Mouse (Mus musculus): Measurements from ENCODE around the gene Mettl7a1. TPM values are rescaled to one million over a fixed set of nuclear protein-coding genes. Genes with fewer than 3 reads are reported as not detected.
A peak's percentile ranks its signal among the peaks of the same experiment; 100 is the strongest.
"Not testable (repeated sequence)": the region's sequence is repeated elsewhere in the genome, so short reads cannot be mapped to it uniquely, and the experiment has no call there.

The Mettl7a1 gene
- polyA plus RNA-seq, 1 experiment from 2014 or later, result 13.2 TPM

DNA sequence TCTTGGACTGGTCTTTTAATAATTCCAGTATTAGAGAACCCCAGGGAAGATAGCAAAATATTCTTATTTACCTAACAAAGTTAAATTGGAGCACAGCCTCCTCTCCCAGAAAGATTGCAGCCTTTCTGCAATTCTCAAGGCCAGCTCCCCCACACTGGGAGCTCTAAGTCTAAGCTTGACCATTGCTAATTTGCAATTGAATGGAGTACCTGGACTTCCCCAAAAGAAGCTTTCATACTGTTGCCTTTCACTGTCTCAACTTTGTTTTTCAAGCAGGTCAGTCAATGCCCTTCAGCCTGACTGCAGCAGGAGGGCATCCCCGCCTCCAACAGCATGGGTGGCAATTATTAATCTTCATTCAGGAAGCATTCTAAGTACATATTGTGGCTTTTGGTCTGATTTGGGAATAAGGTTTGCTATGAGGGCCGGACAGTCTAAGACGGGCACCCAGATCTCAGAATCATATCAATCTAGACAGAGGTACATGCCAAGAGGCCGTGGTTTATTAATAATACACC is 30.1 kb upstream of the Mettl7a1 start:
- not testable (repeated sequence) for H3K36me3 ChIP-seq; H3K4me1 ChIP-seq; H3K9ac ChIP-seq; H3K9me3 ChIP-seq (replicated peaks); ATAC-seq (replicated peaks; ENCODE audit: low FRiP score); H3K4me3 ChIP-seq (replicated peaks); H3K27ac ChIP-seq; H3K4me2 ChIP-seq; H3K27me3 ChIP-seq
- WGBS, result 89% methylated on average over 4 of the region's 4 CpGs

DNA sequence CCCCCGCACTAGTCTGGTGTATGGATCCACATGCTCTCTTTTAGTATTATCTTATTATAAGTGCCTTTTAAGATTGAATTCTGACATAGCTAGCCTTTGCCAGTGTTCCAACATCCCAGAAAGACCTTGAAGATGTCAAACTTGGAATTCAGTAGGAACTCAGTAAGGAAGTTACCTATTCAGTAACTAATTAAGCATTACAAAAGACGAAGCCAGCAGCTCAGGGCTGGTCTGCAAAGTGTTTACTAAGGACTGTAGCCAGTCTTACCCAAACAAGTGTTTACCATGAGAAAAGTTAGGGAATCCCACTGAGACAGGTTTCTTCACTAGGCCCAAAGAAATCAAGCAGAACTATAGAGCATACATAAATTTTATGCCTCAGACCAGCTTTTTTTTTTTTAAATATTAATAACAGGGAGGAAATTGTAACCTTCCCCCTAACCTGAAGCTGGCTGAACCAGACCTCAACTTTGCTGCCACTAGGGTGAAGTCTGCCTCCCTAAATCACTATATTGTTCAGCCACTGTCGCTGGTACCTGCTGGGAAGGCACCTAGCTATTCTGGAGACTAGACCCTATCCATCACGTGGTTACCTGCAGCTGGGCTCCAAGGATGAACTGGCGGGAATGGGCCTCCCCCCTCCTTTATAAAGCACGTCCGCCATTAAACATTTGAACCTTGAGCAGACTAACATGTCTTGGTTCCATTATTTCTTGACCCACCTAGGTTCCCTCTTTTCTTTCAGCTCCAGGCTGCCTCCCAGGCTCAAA is 29.0 kb upstream of the Mettl7a1 start:
- Histone ChIP-seq H3K9me3 (replicated peaks) (peaks cover 8% of the 10 kb centered on the region; the same call in 1 of the 2 replicates), H3K27ac (no peak overlapping the region), H3K4me3 (replicated peaks) (no peak overlapping the region), H3K4me2 (no peak overlapping the region), H3K36me3 (no peaks in the 10 kb centered on the region), H3K9ac (no peak overlapping the region), H3K4me1 (no peaks in the 10 kb centered on the region), H3K27me3 (no peaks in the 10 kb centered on the region)
- 91% methylated on average over 7 of the region's 7 CpGs for WGBS
- no peak for ATAC-seq (replicated peaks; ENCODE audit: low FRiP score)

GRCm38 (mm10) chr15:100276403-100276802 is 27.5 kb upstream of the Mettl7a1 start:
- no peak overlapping the region for H3K4me3 ChIP-seq (replicated peaks)

DNA sequence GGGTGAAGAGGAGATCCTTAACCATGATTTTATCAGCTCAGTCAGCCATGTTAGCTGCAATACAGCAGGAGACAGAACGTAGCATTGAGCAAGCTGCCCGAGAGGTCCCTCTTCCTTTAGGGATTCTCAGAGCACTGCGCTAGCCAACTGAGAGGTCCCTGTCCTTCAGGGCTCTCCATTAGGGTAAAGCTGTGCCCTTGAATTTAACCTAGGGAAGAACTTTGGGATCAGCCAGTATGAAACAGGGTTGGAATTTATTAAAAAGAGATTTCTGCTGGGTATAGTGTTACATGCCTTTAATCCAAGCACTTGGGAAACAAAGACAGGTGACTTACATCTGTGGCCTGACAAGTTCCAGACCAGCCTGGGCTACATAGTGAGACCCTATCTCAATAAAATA is 26.4 kb upstream of the Mettl7a1 start:
- Histone ChIP-seq H3K27ac (no peak overlapping the region), H3K36me3 (no peaks in the 10 kb centered on the region), H3K4me3 (replicated peaks) (no peak overlapping the region), H3K4me1 (no peaks in the 10 kb centered on the region), H3K27me3 (no peaks in the 10 kb centered on the region), H3K9ac (no peak overlapping the region), H3K4me2 (no peak overlapping the region), H3K9me3 (replicated peaks) (0 out of 2 replicates have a peak, but pooled peaks cover 3% of the 10 kb centered on the region)
- ATAC-seq (replicated peaks; ENCODE audit: low FRiP score), result no peak
- WGBS, result 87% methylated on average over 3 of the region's 3 CpGs

More at GRCm38 (mm10) chr15:100276403-100276802, 27.5 kb upstream of the Mettl7a1 start:
- H3K4me2 ChIP-seq, result no peak overlapping the region
- no peak for ATAC-seq (replicated peaks; ENCODE audit: low FRiP score)
- peaks cover 6% of the 10 kb centered on the region; the same call in 1 of the 2 replicates for H3K9me3 ChIP-seq (replicated peaks)
- H3K4me1 ChIP-seq, result no peaks in the 10 kb centered on the region
- H3K27me3 ChIP-seq, result no peaks in the 10 kb centered on the region
- H3K36me3 ChIP-seq, result no peaks in the 10 kb centered on the region
- WGBS, result 97% methylated on average over 4 of the region's 4 CpGs
- no peak overlapping the region for H3K27ac ChIP-seq
- H3K9ac ChIP-seq, result no peak overlapping the region

DNA sequence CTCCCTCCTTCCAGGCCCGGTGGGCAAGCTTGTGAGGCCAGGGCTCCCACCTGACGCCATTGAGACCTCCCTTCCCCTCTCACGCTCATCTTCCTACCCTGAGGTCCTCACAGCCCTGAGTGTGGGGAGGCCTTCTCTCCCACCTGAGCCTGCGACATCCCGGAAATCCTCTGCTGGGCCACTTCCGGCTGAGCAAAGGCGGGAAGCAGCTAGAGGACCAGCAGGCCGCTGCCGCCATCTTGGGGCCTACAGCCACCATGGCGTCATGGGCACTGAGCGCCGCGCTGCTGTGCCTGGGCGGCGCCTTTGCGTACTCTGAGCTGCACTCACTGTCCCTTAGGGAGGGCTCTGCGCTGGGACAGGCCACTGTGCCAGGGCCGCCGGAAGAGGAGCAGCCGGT is 23.3 kb upstream of the Mettl7a1 start, which contains the start of gene Tmprss12:
Gene Tmprss12, plus strand, starts transcription at position 212 of the 400 bp plus-strand sequence.
- Histone ChIP-seq H3K36me3 (no peaks in the 10 kb centered on the region), H3K4me3 (replicated peaks) (no peak within 1 kb of the TSS), H3K27ac (no peak within 1 kb of the TSS), H3K9ac (no peak within 1 kb of the TSS), H3K27me3 (no peaks in the 10 kb centered on the region), H3K9me3 (replicated peaks) (no peaks in the 10 kb centered on the region), H3K4me1 (no peaks in the 10 kb centered on the region), H3K4me2 (no peak within 1 kb of the TSS)
- 97% methylated on average over 20 of the region's 20 CpGs for WGBS
- ATAC-seq (replicated peaks; ENCODE audit: low FRiP score), result no peak

GRCm38 (mm10) chr15:100288980-100289379 is 15.0 kb upstream of the Mettl7a1 start:
- H3K9ac ChIP-seq, result no peak overlapping the region
- no peaks in the 10 kb centered on the region for H3K27me3 ChIP-seq
- H3K4me3 ChIP-seq (replicated peaks), result no peak overlapping the region
- H3K27ac ChIP-seq, result no peak overlapping the region
- no peaks in the 10 kb centered on the region for H3K9me3 ChIP-seq (replicated peaks)
- peaks cover 3% of the 10 kb centered on the region; the same call in 1 of the 2 replicates for H3K4me1 ChIP-seq
- H3K4me2 ChIP-seq, result no peak overlapping the region
- 83% methylated on average over 6 of the region's 6 CpGs for WGBS
- no peak for ATAC-seq (replicated peaks; ENCODE audit: low FRiP score)
- no peaks in the 10 kb centered on the region for H3K36me3 ChIP-seq

DNA sequence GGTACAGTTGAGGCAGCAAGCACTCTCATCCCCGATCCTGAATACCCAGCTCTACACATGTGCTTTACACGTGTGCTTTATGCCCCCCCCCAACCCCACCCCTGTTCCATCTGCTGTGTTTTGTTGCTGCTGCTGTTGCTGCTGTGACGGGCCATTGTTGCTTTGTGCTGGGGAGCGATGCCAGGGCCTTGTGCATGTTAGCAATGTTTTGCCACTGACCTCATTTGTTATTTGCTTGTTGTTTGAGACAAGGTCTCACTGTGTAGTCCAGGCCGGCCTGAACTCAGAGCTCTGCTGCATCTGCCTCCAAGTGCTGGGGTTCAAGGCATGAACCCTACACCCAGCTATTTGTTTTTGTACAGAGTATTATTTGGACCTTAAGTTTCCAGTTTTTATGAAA is 13.1 kb upstream of the Mettl7a1 start:
- ATAC-seq (replicated peaks; ENCODE audit: low FRiP score), result no peak
- H3K4me3 ChIP-seq (replicated peaks), result no peak overlapping the region
- WGBS, result 78% methylated on average over 5 of the region's 5 CpGs
- no peak overlapping the region for H3K9ac ChIP-seq
- peaks cover 3% of the 10 kb centered on the region; the same call in 1 of the 2 replicates for H3K4me1 ChIP-seq
- H3K9me3 ChIP-seq (replicated peaks), result no peaks in the 10 kb centered on the region
- no peaks in the 10 kb centered on the region for H3K36me3 ChIP-seq
- no peaks in the 10 kb centered on the region for H3K27me3 ChIP-seq
- H3K27ac ChIP-seq, result no peak overlapping the region
- no peak overlapping the region for H3K4me2 ChIP-seq

- no peak for ATAC-seq (replicated peaks; ENCODE audit: low FRiP score)
- Histone ChIP-seq H3K9me3 (replicated peaks) (no peaks in the 10 kb centered on the region), H3K27me3 (no peaks in the 10 kb centered on the region), H3K4me2 (no peak overlapping the region), H3K4me1 (peaks cover 3% of the 10 kb centered on the region; the same call in 1 of the 2 replicates), H3K4me3 (replicated peaks) (no peak overlapping the region), H3K36me3 (no peaks in the 10 kb centered on the region), H3K27ac (no peak overlapping the region), H3K9ac (no peak overlapping the region)
- 39% methylated on average over 7 of the region's 7 CpGs for WGBS
Measured at GRCm38 (mm10) chr15:100292326-100292725, 11.6 kb upstream of the Mettl7a1 start.

DNA sequence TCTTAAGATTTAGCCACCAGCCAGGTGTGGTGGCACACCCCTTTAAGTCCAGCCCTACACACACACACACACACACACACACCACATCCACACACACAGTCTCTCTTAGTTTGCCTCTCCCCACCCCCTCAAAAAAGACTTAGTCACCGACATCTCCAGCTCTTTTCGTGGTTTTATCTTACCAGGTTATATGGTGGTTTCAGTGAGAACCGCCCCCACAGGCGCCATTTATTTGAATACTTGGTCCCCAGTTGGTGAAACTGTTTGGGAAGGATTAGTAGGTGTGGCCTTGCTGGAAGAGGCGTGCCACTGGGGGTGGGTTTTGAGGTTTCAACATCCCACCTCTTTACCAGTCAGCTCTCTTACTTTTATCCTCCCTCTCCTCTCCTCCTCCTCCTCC is 6.1 kb upstream of the Mettl7a1 start:
- Histone ChIP-seq H3K4me2 (no peak overlapping the region), H3K4me3 (replicated peaks) (no peak overlapping the region), H3K9me3 (replicated peaks) (no peaks in the 10 kb centered on the region), H3K27ac (no peak overlapping the region), H3K4me1 (no peaks in the 10 kb centered on the region), H3K27me3 (no peaks in the 10 kb centered on the region), H3K9ac (no peak overlapping the region), H3K36me3 (no peaks in the 10 kb centered on the region)
- no peak for ATAC-seq (replicated peaks; ENCODE audit: low FRiP score)
- 91% methylated on average over 5 of the region's 5 CpGs for WGBS

DNA sequence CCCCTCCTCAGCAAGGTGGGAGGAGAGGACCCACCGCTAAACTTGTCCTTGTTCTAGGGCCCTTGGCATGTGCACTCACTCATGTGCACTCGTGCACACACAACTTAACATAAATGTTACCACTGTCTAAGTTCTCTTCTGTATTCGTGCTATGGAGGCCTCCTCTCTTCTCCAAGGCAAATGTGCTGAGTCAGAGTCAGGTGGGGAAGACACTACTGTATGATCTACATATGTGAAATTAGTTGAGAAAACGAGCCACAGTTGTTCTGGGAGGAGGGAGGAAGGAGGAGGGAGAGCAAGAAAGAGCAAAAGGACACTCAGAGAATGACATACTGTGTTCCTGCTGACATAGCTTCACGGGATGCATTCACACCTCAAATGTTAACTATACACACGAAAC is 3.4 kb upstream of the Mettl7a1 start:
- H3K4me2 ChIP-seq, result no peak overlapping the region

GRCm38 (mm10) chr15:100301556-100301955 is 2.4 kb upstream of the Mettl7a1 start:
- no peak overlapping the region for H3K4me2 ChIP-seq
- no peaks in the 10 kb centered on the region for H3K9me3 ChIP-seq (replicated peaks)
- no peaks in the 10 kb centered on the region for H3K27me3 ChIP-seq
- H3K9ac ChIP-seq, result no peak overlapping the region
- peaks cover 14% of the 10 kb centered on the region for H3K4me1 ChIP-seq
- 90% methylated on average over 15 of the region's 15 CpGs for WGBS
- ATAC-seq (replicated peaks; ENCODE audit: low FRiP score), result no peak
- no peak overlapping the region for H3K4me3 ChIP-seq (replicated peaks)
- H3K27ac ChIP-seq, result no peak overlapping the region
- no peaks in the 10 kb centered on the region for H3K36me3 ChIP-seq

More for the DNA sequence above, 3.4 kb upstream of the Mettl7a1 start:
- no peaks in the 10 kb centered on the region for H3K9me3 ChIP-seq (replicated peaks)
- H3K4me3 ChIP-seq (replicated peaks), result no peak overlapping the region
- ATAC-seq (replicated peaks; ENCODE audit: low FRiP score), result no peak
- H3K4me1 ChIP-seq, result peaks cover 10% of the 10 kb centered on the region
- no peaks in the 10 kb centered on the region for H3K36me3 ChIP-seq
- H3K27ac ChIP-seq, result no peak overlapping the region
- H3K9ac ChIP-seq, result no peak overlapping the region
- H3K27me3 ChIP-seq, result no peaks in the 10 kb centered on the region
- 78% methylated on average over 6 of the region's 6 CpGs for WGBS

DNA sequence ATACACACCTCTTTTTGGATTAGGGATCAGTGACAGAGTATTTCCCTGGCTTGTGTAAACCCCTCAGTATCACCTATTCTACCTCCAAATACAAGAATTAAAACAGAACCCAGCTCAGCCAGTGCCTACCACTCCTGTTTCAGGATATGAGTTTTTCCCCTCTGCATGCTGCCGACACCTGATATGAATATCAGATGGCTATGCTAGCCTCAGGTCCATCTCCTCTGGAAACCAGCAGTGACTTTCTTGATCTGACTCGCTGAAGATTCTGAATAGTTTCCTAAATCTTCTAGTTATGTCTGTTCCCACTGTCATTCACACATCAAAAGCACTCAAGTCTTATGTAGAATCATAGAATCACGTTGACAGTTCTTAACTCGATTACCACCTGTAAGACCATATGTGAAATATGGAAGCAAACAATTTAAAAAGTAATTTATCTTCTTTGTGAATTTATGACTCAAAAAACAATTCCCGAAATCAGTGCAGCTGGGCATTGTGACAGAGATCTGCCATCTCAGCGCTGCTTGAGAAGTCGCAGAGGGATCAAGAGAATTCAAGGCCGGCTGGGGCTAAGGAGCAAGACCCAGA is 417 bp upstream of the Mettl7a1 start:
- H3K27me3 ChIP-seq, result no peaks in the 10 kb centered on the region
- no peak overlapping the region for H3K9ac ChIP-seq
- 38% methylated on average over 8 of the region's 8 CpGs for WGBS
- H3K4me2 ChIP-seq, result peak overlapping the region; percentile 83
- peaks cover 14% of the 10 kb centered on the region for H3K4me1 ChIP-seq
- no peaks in the 10 kb centered on the region for H3K9me3 ChIP-seq (replicated peaks)
- no peaks in the 10 kb centered on the region for H3K36me3 ChIP-seq
- no peak for ATAC-seq (replicated peaks; ENCODE audit: low FRiP score)
- peak overlapping the region; percentile 57 for H3K4me3 ChIP-seq (replicated peaks)
- peak overlapping the region; percentile 87 for H3K27ac ChIP-seq
